Mouse (Mus musculus) olfactory bulb, adult 2 months (tissue): Measurements from ENCODE around the gene Ppp1r12b. TPM values are rescaled to one million over a fixed set of nuclear protein-coding genes. Genes with fewer than 3 reads are reported as not detected.
A peak's percentile ranks its signal among the peaks of the same experiment; 100 is the strongest.

Experiments
- H3K27ac ChIP-seq: fragments of 200-500 bp; 2 replicates; pipeline ENCODE4 v1.5.1; 2012; ENCODE audit warnings: low read depth, low read length; ENCODE audit not compliant: insufficient read depth
- H3K4me1 ChIP-seq: fragments of 200-500 bp; 2 replicates; pipeline ENCODE4 v1.6.1; 2012; ENCODE audit warnings: low read length; ENCODE audit not compliant: control insufficient read depth, insufficient read depth
- H3K4me3 ChIP-seq: fragments of 200-500 bp; 2 replicates; pipeline ENCODE4 v1.5.1; 2012; ENCODE audit warnings: mild to moderate bottlenecking, low read depth, low read length, moderate library complexity; ENCODE audit not compliant: insufficient read depth
- CTCF ChIP-seq: fragments of 200-500 bp; IDR thresholded peaks from 2 replicates; pipeline ENCODE4 v1.5.1; 2012; ENCODE audit warnings: low read depth, mild to moderate bottlenecking, low read length, moderate library complexity; ENCODE audit not compliant: insufficient read depth
- POLR2A ChIP-seq: fragments of 200-500 bp; IDR thresholded peaks from 2 replicates; pipeline ENCODE4 v1.6.1; 2012; ENCODE audit warnings: mild to moderate bottlenecking, low read depth, low read length, moderate library complexity; ENCODE audit not compliant: insufficient read depth
- WGBS: fragments of 180-500 bp; shearing (Covaris S2); methylation state at CpG from one replicate; pipeline ENCODE4 v1.1.7; 2018; 5-methylcytosine and 5-hydroxymethylcytosine counted together
- polyA plus RNA-seq: library from polyadenylated mRNA; stranded (reverse); fragments of >200 nt; gene quantifications from 2 replicates; pipeline ENCODE4 v1.2.4, GENCODE M21; 2012; ENCODE audit warnings: low replicate concordance; ENCODE audit not compliant: missing spikeins, insufficient read depth, insufficient read length

Gene Ppp1r12b
- polyA plus RNA-seq, 1 experiment, result 34.2 TPM

DNA sequence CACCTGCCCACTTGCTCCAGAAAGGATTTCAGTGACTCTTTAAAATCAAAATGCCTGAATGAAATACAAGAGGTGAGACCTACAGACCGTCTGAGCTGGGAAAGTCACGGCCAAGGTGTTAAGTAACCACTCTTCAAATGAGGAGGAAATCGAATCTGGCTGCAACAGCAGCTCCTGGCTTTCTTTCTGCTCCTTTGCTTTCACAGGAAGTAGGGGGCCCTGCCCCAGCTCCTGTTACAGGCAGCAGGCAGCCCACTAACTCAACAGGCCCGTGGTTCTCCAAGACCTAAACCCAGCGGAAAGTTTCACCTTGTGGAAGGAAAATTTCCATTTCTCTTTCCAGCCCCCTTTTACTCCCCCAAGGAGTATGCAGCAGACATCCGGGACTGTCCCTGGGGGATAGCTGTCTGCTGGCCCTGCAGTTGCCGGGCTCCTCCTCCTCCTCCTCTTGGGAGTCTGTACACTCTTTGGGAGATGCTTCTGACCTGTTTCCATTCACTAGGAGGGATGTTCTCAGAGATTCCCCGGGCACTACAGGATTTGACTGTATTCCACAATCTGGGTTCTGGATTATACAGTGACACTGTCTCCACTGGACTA lies 36.4 kb upstream of the Ppp1r12b start:
- Histone ChIP-seq H3K27ac (no peak overlapping the region), H3K4me1 (peaks cover 26% of the 10 kb centered on the region), H3K4me3 (no peak overlapping the region)
- 67% methylated on average over 8 of the region's 8 CpGs for WGBS
- TF ChIP-seq CTCF (no peak), POLR2A (no peak)

DNA sequence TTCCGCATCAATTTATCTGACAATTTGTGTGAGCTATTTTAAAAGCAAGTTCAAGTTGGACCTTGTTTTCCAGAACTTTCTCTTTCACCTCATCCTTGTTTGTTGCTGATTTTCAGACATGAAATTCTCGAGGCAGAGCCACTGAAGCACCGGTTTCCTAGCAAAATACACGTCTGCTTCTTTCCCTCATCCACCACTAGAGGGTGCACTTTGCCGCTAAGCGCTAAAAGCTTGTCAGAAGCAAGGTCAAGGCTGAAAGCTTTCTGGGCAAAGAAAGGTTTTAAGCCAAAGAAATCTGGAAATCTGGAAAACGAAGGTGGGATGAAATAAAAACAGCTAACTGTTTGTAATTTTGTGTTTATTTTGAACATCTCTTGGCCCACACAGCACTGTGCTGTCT lies 33.6 kb upstream of the Ppp1r12b start:
- Histone ChIP-seq H3K27ac (no peak overlapping the region), H3K4me3 (no peak overlapping the region), H3K4me1 (peaks cover 15% of the 10 kb centered on the region)
- TF ChIP-seq CTCF (no peak), POLR2A (no peak)
- WGBS, result 8% methylated on average over 7 of the region's 7 CpGs

DNA sequence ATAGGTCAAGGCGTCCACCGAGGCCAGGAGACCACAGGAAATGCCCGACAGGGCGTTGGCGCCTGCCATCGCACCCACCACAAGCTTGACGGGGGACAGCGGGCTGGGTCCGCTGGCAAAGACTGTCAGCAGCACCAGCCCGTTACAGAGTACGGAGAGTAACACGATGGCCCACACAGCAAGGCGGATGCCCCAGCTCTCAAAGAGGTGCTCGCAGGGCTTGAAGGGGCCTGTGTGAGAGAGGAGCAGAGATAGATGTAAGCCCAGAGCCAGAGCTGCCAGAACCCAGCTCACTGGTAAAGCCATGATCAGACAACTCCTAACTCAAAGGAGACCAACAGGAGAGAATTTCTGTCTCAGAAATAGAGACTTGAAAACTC lies 32.2 kb upstream of the Ppp1r12b start:
- Histone ChIP-seq H3K4me3 (peak overlapping the region; percentile 32), H3K4me1 (peaks cover 15% of the 10 kb centered on the region), H3K27ac (0 out of 2 replicates have a peak overlapping the region, but pooled peaks have one; percentile 4)
- TF ChIP-seq CTCF (no peak), POLR2A (no peak)
- WGBS, result 25% methylated on average over 14 of the region's 14 CpGs

- Histone ChIP-seq H3K4me3 (peak overlapping the region; percentile 32), H3K4me1 (peaks cover 18% of the 10 kb centered on the region), H3K27ac (0 out of 2 replicates have a peak overlapping the region, but pooled peaks have one; percentile 4)
- WGBS, result 38% methylated on average over 48 of the region's 48 CpGs
- peak; percentile 52; the same call in 1 of the 2 replicates for TF ChIP-seq POLR2A
- no peak for TF ChIP-seq CTCF
Observed at GRCm38 (mm10) chr1:134987173-134987961, 31.6 kb upstream of the Ppp1r12b start.

DNA sequence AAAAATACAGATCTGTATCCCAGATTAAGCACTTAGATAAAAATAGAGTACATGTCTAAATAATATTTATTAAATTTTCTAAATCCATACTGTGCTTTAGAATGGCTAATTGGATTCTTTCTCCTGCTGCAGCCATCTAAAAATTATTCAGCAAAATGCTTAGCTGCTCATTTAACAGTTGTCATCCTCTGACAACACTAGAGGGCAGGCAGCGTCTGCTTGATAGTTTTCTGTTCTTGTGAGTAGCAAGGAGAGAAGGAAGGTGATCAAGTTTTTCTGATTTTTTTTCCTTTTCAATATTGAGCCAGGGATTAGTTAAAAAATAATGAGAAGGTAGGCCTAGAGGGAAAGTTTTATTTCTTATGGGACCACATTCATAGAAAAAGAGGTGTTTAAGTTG lies 17.2 kb upstream of the Ppp1r12b start:
- WGBS, result 53% methylated on average over 1 of the region's 1 CpGs

DNA sequence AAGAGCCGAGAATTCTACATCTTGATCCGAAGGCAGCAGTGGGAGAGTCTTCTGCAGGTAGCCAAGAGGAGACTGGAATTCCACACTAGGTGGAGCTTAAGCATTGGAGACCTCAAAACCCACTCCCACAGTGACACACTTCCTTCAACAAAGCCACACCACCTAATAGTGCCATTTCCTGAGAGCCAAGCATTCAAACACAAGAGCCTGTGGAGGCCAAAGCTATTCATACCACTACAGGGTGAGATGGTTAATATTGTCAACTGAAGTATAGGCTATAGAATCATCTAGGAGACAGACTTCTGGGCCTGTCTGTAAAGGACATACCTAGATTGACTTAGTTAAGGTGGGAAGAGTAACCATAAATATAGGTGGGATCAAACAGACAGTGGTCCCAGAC lies 9.7 kb upstream of the Ppp1r12b start:
- TF ChIP-seq POLR2A (no peak), CTCF (no peak)
- Histone ChIP-seq H3K27ac (no peak overlapping the region), H3K4me3 (no peak overlapping the region), H3K4me1 (no peaks in the 10 kb centered on the region)
- 91% methylated on average over 2 of the region's 2 CpGs for WGBS

More for the DNA sequence above, 17.2 kb upstream of the Ppp1r12b start:
- Histone ChIP-seq H3K27ac (no peak overlapping the region), H3K4me3 (no peak overlapping the region), H3K4me1 (peaks cover 6% of the 10 kb centered on the region)
- no peak for TF ChIP-seq CTCF
- TF ChIP-seq POLR2A, result no peak

DNA sequence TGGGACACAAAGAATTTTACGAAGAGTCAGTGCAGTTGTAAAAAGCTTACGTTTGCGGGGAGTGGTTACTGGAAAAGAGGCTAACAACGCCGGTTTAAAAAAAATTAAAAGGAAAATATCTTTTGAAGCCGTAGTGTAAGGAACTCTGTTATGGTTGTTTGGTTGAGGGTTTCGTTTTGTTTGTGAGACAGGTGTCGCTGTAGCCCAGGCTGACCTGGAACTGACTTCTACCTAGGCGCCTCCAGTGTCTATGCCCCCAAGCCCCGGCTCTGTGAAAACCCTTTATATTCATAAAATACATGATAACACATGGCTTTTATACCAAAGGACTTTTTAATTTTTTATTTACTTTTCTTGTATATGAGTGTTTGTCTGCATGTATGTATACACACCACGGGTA lies 7.1 kb upstream of the Ppp1r12b start:
- Histone ChIP-seq H3K4me3 (peak overlapping the region; percentile 54), H3K4me1 (no peaks in the 10 kb centered on the region), H3K27ac (no peak overlapping the region)
- TF ChIP-seq POLR2A, result no peak
- no peak for TF ChIP-seq CTCF
- WGBS, result 2% methylated on average over 11 of the region's 11 CpGs

GRCm38 (mm10) chr1:134962053-134962803 lies 6.5 kb upstream of the Ppp1r12b start, which contains the start of gene Ube2t:
TSS of gene Ube2t (plus strand) at chr1:134962565.
- H3K27ac ChIP-seq, result no peak within 1 kb of the TSS
- peak within 1 kb of the TSS; percentile 54 for H3K4me3 ChIP-seq
- 3% methylated on average over 50 of the region's 50 CpGs for WGBS
- H3K4me1 ChIP-seq, result no peaks in the 10 kb centered on the region
- TF ChIP-seq CTCF, result no peak
- 0 out of 2 replicates have a peak, but pooled peaks have one; percentile 21 for TF ChIP-seq POLR2A
